Mouse (Mus musculus) lung, postnatal 0 days (tissue): ENCODE measurements at regions not wholly inside any gene's neighbourhood (a gene's known extent, or its start where the extent isn't known, plus 50 kb on each side); places are given as distances from the start of the nearest gene placed in this dataset.

ENCODE experiments used
- ATAC-seq: fragments of 200-750 bp; cut with Nextera tagmentation; 2 replicates; pipeline ENCODE4 v1.8.0; 2017; ENCODE audit warnings: moderate library complexity
- DNase-seq: peaks from one replicate; pipeline ENCODE4 v3.0.0-alpha.2; 2016; ENCODE audit warnings: low spot score
- H3K27ac ChIP-seq: fragments of 300-500 bp; sonication (generic); 2 replicates; pipeline ENCODE4 v1.5.1; 2014; ENCODE audit warnings: antibody characterized with exemption, mild to moderate bottlenecking, low read length, mixed read lengths
- H3K27me3 ChIP-seq: fragments of 300-500 bp; sonication (generic); replicated peaks from 2 replicates; pipeline ENCODE4 v1.6.1; 2014; ENCODE audit warnings: low read length, mixed read lengths; ENCODE audit not compliant: insufficient read depth
- H3K36me3 ChIP-seq: fragments of 300-500 bp; sonication (generic); 2 replicates; pipeline ENCODE4 v1.6.1; 2014; ENCODE audit warnings: low read length, mixed read lengths; ENCODE audit not compliant: insufficient read depth
- H3K4me1 ChIP-seq: fragments of 300-500 bp; sonication (generic); 2 replicates; pipeline ENCODE4 v1.6.1; 2014; ENCODE audit warnings: antibody characterized with exemption, low read depth, low read length, mixed read lengths; ENCODE audit not compliant: insufficient read depth
- H3K4me2 ChIP-seq: fragments of 300-500 bp; sonication (generic); replicated peaks from 2 replicates; pipeline ENCODE4 v1.6.1; 2014; ENCODE audit warnings: low read depth, mild to moderate bottlenecking, low read length, moderate library complexity, mixed read lengths
- H3K4me3 ChIP-seq: fragments of 300-500 bp; sonication (generic); 2 replicates; pipeline ENCODE4 v1.5.1; 2014; ENCODE audit warnings: low read depth, low read length
- H3K9ac ChIP-seq: fragments of 300-500 bp; sonication (generic); replicated peaks from 2 replicates; pipeline ENCODE4 v1.6.1; 2014; ENCODE audit warnings: low read depth, mild to moderate bottlenecking
- H3K9me3 ChIP-seq: fragments of 300-500 bp; sonication (generic); 2 replicates; pipeline ENCODE4 v1.6.1; 2016; ENCODE audit warnings: low read length, mixed read lengths
- CTCF ChIP-seq: IDR thresholded peaks from 2 replicates; pipeline ENCODE4 v1.5.1; 2016; ENCODE audit warnings: antibody characterized with exemption, mild to moderate bottlenecking
- EP300 ChIP-seq: IDR thresholded peaks from 2 replicates; pipeline ENCODE4 v1.6.1; 2016; ENCODE audit warnings: antibody characterized with exemption, mild to moderate bottlenecking, control low read depth
- WGBS: fragments of 180-500 bp; shearing (Covaris S2); extraction: QIAGEN DNeasy Blood & Tissue Kit; methylation state at CpG from one replicate; pipeline ENCODE4 v1.1.7; 2014; 5-methylcytosine and 5-hydroxymethylcytosine counted together

GRCm38 (mm10) chr1:108259355-108259754, 669.5 kb downstream of the Serpinb8 start:
- Histone ChIP-seq H3K36me3 (no peaks in the 10 kb centered on the region), H3K9me3 (no peaks in the 10 kb centered on the region), H3K4me3 (no peak overlapping the region), H3K4me2 (no peak overlapping the region), H3K9ac (no peak overlapping the region), H3K4me1 (no peaks in the 10 kb centered on the region), H3K27me3 (no peaks in the 10 kb centered on the region), H3K27ac (no peak overlapping the region)
- TF ChIP-seq CTCF (no peak), EP300 (no peak)
- no peak for ATAC-seq
- DNase-seq = no peak

GRCm38 (mm10) chr1:108282099-108282498, 692.3 kb downstream of the Serpinb8 start:
- Histone ChIP-seq H3K4me3 (no peak overlapping the region), H3K9me3 (no peaks in the 10 kb centered on the region), H3K36me3 (no peaks in the 10 kb centered on the region), H3K4me1 (no peaks in the 10 kb centered on the region), H3K4me2 (no peak overlapping the region), H3K27ac (no peak overlapping the region), H3K27me3 (no peaks in the 10 kb centered on the region), H3K9ac (no peak overlapping the region)
- WGBS = 63% methylated on average over 5 of the region's 5 CpGs
- TF ChIP-seq EP300 (no peak), CTCF (no peak)
- no peak for DNase-seq
- ATAC-seq = no peak

GRCm38 (mm10) chr1:108286571-108286970, 696.8 kb downstream of the Serpinb8 start:
- Histone ChIP-seq H3K4me1 (no peaks in the 10 kb centered on the region), H3K4me2 (no peak overlapping the region), H3K9ac (no peak overlapping the region), H3K36me3 (no peaks in the 10 kb centered on the region), H3K27ac (no peak overlapping the region), H3K27me3 (no peaks in the 10 kb centered on the region), H3K4me3 (no peak overlapping the region), H3K9me3 (no peaks in the 10 kb centered on the region)
- TF ChIP-seq EP300 (no peak), CTCF (no peak)
- DNase-seq (no peak), ATAC-seq (no peak)
- WGBS = 47% methylated on average over 1 of the region's 1 CpGs
